Mouse (Mus musculus): ENCODE measurements around the gene Aqp12. TPM values are rescaled to one million over a fixed set of nuclear protein-coding genes. Genes with fewer than 3 reads are reported as not detected.
"Not testable (repeated sequence)": the region's sequence is repeated elsewhere in the genome, so short reads cannot be mapped to it uniquely, and the experiment has no call there.

Aqp12 gene
- not detected for total RNA-seq (2021)

GRCm38 (mm10) chr1:93006061-93006460, at the start of gene Aqp12:
Aqp12 (plus strand) TSS chr1:93006334.
- DNase-seq, result no peak

DNA sequence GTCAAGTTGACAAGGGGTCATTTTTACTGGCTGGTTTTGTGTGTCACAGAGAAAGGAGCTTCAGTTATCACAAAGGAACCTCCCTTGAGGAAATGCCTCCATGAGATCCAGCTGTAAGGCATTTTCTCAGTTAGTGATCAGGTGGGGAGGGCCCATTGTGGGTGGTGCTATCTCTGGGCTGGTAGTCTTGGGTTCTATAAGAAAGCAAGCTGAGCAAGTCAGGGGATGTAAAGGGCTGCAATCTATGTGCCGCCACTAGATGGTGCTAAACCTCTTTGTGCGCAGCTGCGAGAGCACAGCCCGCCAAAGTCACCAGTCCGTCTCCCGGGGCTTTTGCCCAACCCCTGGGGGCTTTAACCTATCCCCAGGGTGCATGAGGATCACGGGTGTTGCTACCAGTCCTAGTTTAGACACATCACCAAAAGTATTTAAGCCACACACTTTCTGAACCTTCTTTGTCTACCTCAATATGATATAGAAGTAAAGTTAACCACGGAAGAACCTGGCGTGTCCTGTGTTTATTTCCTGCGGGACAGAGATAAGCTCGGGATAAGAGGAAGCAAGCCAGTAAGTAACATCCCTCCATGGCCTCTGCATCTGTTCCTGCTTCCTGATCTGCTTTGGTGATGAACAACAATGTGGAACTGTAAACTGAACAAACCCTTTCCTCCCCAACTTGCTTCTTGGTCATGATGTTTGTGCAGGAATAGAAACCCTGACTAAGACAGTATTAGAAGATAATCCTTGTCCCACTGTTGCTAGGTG, 49.4 kb upstream of the Aqp12 start:
- peak; percentile 60 to 63 for DNase-seq

- DNase-seq, result no peak
These were observed 47.1 kb upstream of the Aqp12 start for GRCm38 (mm10) chr1:92958999-92959398.

GRCm38 (mm10) chr1:92970791-92971190, 35.3 kb upstream of the Aqp12 start:
- not testable (repeated sequence) for DNase-seq

GRCm38 (mm10) chr1:92971879-92972795, 34.0 kb upstream of the Aqp12 start:
- no peak for DNase-seq

GRCm38 (mm10) chr1:92972854-92973253, 33.3 kb upstream of the Aqp12 start:
- DNase-seq, result no peak

DNA sequence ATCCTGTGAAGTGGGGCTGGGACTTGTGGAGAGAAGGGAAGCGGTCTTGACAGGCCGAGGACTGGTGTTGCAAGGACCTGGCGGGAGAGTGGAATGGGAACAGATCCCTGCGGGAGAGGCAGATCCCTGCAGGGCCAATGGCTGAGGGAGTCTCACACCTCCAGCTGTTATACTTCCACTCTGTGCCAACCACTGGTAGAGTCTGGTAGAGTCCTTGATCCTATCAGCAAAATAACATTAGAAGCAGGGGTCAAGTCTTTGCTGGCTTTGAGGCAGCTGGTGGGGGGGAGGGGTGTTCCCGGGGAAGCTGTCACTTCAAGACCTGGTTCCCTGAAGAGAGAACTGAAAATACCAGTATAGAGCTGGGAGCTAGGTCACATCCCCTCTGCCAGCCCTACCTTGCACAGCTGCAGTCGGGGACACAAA, 30.0 kb upstream of the Aqp12 start:
- no peak for DNase-seq

GRCm38 (mm10) chr1:92978645-92979044, 27.5 kb upstream of the Aqp12 start:
- DNase-seq, result no peak

GRCm38 (mm10) chr1:92979073-92979602, 27.0 kb upstream of the Aqp12 start:
- no peak for DNase-seq

- DNase-seq, result no peak
These were observed 24.9 kb upstream of the Aqp12 start for GRCm38 (mm10) chr1:92981056-92981845.

- DNase-seq, result no peak
These were observed 23.1 kb upstream of the Aqp12 start for GRCm38 (mm10) chr1:92982931-92983605.

- no peak for DNase-seq
These were observed 21.1 kb upstream of the Aqp12 start for GRCm38 (mm10) chr1:92984999-92985398.

- no peak for DNase-seq
These were observed 17.2 kb upstream of the Aqp12 start for GRCm38 (mm10) chr1:92988894-92989293.

GRCm38 (mm10) chr1:92989891-92990290, 16.2 kb upstream of the Aqp12 start:
- DNase-seq, result no peak

GRCm38 (mm10) chr1:92992214-92992855, 13.8 kb upstream of the Aqp12 start:
- DNase-seq, result no peak

- no peak for DNase-seq
These were observed 13.3 kb upstream of the Aqp12 start for GRCm38 (mm10) chr1:92992880-92993279.

DNA sequence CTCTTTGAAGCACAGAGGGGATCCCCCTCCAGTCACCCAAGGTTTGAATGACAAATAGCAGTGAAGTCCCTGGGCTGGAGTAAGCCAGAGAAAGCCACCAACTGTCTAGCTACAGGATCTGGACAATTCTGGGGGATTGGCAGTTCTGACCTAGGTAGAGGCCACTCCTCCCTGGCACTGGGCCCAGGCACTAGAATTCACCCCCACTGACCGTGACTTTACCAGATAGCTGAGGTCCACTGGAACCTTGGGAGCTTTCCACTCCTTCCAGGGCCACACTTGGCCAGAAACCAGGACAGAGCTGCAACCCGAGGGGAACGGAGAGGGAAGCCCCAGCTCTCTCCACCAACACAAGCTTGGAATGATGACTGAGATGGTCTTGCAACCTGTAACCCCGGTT, 3.1 kb downstream of the Aqp12 start:
- no peak for DNase-seq

DNA sequence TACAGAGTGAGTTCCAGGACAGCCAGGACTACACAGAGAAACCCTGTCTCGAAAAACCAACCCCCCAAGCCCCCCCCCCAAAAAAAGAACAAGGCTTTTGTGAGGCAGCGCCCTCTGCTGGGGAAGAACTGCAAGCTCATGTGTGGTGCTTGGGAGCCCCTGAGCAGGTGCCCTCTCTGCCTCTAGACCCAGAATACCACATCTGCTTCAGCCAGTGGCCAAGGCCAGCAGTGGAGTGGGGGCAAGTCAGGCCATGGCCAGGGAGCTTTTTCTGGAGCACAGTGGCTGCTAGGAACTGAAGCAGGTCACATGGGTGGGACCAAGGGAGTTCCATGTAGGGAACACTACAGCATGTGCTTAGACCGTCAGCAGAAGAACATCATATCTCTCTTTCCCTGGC, 4.6 kb downstream of the Aqp12 start:
- no peak for DNase-seq

DNA sequence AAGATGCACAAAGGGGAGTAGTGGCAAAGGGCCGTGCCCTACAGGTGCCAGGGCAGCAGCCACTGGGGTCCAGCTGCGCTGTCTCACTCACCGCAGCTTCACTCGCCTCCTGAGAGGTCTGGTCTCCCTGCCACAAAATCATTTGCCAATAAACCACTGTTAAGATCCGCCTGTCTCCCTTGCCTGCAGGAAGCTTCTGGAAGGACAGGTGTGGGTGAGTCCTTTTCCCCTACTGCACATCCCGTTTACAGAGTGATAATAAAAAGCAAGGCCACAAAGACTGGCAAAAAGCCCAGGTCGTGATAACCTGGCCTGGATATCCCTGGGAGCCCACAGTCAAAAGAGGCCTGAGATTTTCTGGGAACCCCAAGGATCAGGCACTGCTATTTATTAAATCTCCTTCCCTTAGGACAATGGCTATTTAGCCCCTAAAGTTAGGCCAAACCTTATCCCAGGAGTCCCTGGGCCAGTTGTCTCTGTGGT, 6.0 kb downstream of the Aqp12 start:
- no peak for DNase-seq

- no peak for DNase-seq
These were observed 7.2 kb downstream of the Aqp12 start for GRCm38 (mm10) chr1:93013367-93013766.

DNA sequence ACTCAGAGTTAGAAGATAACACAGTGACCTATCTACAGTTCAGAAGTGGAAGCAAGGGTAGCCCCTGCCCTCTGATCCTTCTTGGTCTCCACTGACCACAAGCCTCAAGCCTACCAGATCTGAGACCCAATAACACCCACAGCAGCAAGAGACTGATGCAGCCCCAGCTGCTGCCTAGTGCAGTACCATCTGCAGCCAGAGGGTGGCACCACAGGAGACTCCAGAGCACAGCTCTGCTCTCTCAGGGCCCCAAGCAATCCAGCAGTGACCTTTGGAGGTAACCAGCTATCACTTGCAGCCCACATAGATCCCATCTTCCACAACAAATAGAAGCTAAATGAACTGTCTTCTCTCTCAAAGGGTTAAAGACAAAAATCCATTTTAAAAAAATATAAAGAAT, 8.3 kb downstream of the Aqp12 start:
- peak; percentile 61 to 71 for DNase-seq

Measured in layer of hippocampus, postnatal 36 days (tissue).